Mouse (Mus musculus) heart, adult 9 months (tissue): ENCODE data around the gene Zfp869.
A peak's percentile ranks its signal among the peaks of the same experiment; 100 is the strongest.
"Not testable (repeated sequence)": the region's sequence is repeated elsewhere in the genome, so short reads cannot be mapped to it uniquely, and the experiment has no call there.

Experiments used
- DNase-seq, 2 experiments: peaks; one replicate each; pipeline ENCODE4 v3.0.0; 2022; ENCODE audit warnings: low spot score in 2 of 2

Gene Zfp869

GRCm38 (mm10) chr8:69710624-69711023 is at the start of gene Zfp869:
TSS of gene Zfp869 (minus strand) at chr8:69710724.
- not testable (repeated sequence) for DNase-seq

- no peak for DNase-seq
Observed at GRCm38 (mm10) chr8:69758316-69758715, 47.8 kb upstream of the Zfp869 start.

- no peak for DNase-seq
Observed at GRCm38 (mm10) chr8:69752437-69752836, 41.9 kb upstream of the Zfp869 start.

GRCm38 (mm10) chr8:69749544-69750454 is 39.3 kb upstream of the Zfp869 start, which contains the start of gene Zfp963:
TSS of gene Zfp963 (minus strand) at chr8:69749970.
- DNase-seq, result peak; percentile 95 to 97

GRCm38 (mm10) chr8:69741231-69741630 is 30.7 kb upstream of the Zfp869 start:
- DNase-seq, result no peak

- DNase-seq, result no peak
Observed at GRCm38 (mm10) chr8:69740763-69741162, 30.2 kb upstream of the Zfp869 start.

GRCm38 (mm10) chr8:69735495-69735894 is 25.0 kb upstream of the Zfp869 start:
- DNase-seq, result no peak

- no peak for DNase-seq
Observed at GRCm38 (mm10) chr8:69717232-69717580, 6.7 kb upstream of the Zfp869 start.

- DNase-seq, result peak; percentile 99 to 100
Observed at GRCm38 (mm10) chr8:69716403-69717231, 6.1 kb upstream of the Zfp869 start.

- no peak for DNase-seq
Observed at GRCm38 (mm10) chr8:69715366-69715765, 4.8 kb upstream of the Zfp869 start.

GRCm38 (mm10) chr8:69713516-69713915 is 3.0 kb upstream of the Zfp869 start:
- DNase-seq, result no peak

- DNase-seq, result no peak
Observed at GRCm38 (mm10) chr8:69701810-69702209, 8.7 kb downstream of the Zfp869 start.

GRCm38 (mm10) chr8:69665051-69665450 is 45.5 kb downstream of the Zfp869 start:
- DNase-seq, result not testable (repeated sequence)

- DNase-seq, result no peak
Observed at GRCm38 (mm10) chr8:69661294-69661693, 49.2 kb downstream of the Zfp869 start.
